Mouse (Mus musculus) T-helper 17 cell (primary cell): ENCODE measurements around the gene Chek1.

ENCODE experiments used
- in situ Hi-C, 2 experiments: fragments of 300-600 bp; cut with MboI, MseI; formaldehyde crosslinking; loops; 1 replicate in 1 of 2; 2 replicates in 1 of 2; pipeline ENCODE4 v1.15.1; 2025; ENCODE audit warnings: high pct_unique_total_duplicates in 2 of 2

The Chek1 gene

GRCm38 (mm10) chr9:36727034-36727755 is at the start of gene Chek1:
Gene Chek1, minus strand, starts transcription at chr9:36727065.
- in situ Hi-C loops: loop anchor here (5.0 to 25.0 kb wide), 2 partner anchors 40 to 1515 kb away; partner anchors contain the start of genes Foxred1 (in 2 of the 2), Srpr (in 2 of the 2), Tirap (in 2 of the 2) and Stt3a (in 1 of the 2)

GRCm38 (mm10) chr9:36769048-36769413 is 42.2 kb upstream of the Chek1 start:
- in situ Hi-C loops: loop anchor here (5.0 to 25.0 kb wide), 3 partner anchors 37 to 1657 kb away; partner anchors contain the start of genes Chek1 (in 1 of the 2) and St3gal4 (in 1 of the 2)

- in situ Hi-C loops: loop anchor here (5.0 to 25.0 kb wide), 3 partner anchors 36 to 1656 kb away; partner anchors contain the start of genes Chek1 (in 1 of the 2) and St3gal4 (in 1 of the 2)
Observed at GRCm38 (mm10) chr9:36768156-36769047, 41.5 kb upstream of the Chek1 start.

GRCm38 (mm10) chr9:36767203-36768143 is 40.6 kb upstream of the Chek1 start, which contains the start of gene Stt3a:
Gene Stt3a, minus strand, starts transcription at chr9:36767679.
- in situ Hi-C loops: loop anchor here (5.0 to 25.0 kb wide), 3 partner anchors 35 to 1655 kb away; partner anchors contain the start of genes Chek1 (in 1 of the 2) and St3gal4 (in 1 of the 2)

- in situ Hi-C loops: loop anchor here in 1 of 2 experiments (25.0 kb wide), 1 partner anchor 1652 kb away; the partner anchor contains the start of gene St3gal4
Observed at GRCm38 (mm10) chr9:36764378-36764777, 37.5 kb upstream of the Chek1 start.

GRCm38 (mm10) chr9:36726131-36727033 is 483 bp downstream of the Chek1 start:
- in situ Hi-C loops: loop anchor here (5.0 to 25.0 kb wide), 2 partner anchors 41 to 1514 kb away; partner anchors contain the start of genes Foxred1 (in 2 of the 2), Srpr (in 2 of the 2), Tirap (in 2 of the 2) and Stt3a (in 1 of the 2)

GRCm38 (mm10) chr9:36716624-36717023 is 10.2 kb downstream of the Chek1 start:
- in situ Hi-C loops: no loop called here

- in situ Hi-C loops: loop anchor here (10.0 kb wide), 2 partner anchors 817 to 1123 kb away; partner anchors contain the start of gene Esam (in 1 of the 2)
Observed at GRCm38 (mm10) chr9:36707304-36707703, 19.6 kb downstream of the Chek1 start.

- in situ Hi-C loops: loop anchor here (10.0 kb wide), 2 partner anchors 819 to 1121 kb away; partner anchors contain the start of gene Esam (in 1 of the 2)
Observed at GRCm38 (mm10) chr9:36705923-36706322, 20.9 kb downstream of the Chek1 start.

- in situ Hi-C loops: no loop called here
Observed at GRCm38 (mm10) chr9:36694276-36694675, 32.6 kb downstream of the Chek1 start.

GRCm38 (mm10) chr9:36692920-36693319 is 33.9 kb downstream of the Chek1 start, which contains the start of gene Acrv1:
Gene Acrv1, plus strand, starts transcription at chr9:36693220.
- in situ Hi-C loops: no loop called here

- in situ Hi-C loops: no loop called here
Observed at GRCm38 (mm10) chr9:36687329-36687728, 39.5 kb downstream of the Chek1 start.

GRCm38 (mm10) chr9:36681424-36681823 is 45.4 kb downstream of the Chek1 start:
- in situ Hi-C loops: no loop called here
